Mouse (Mus musculus) kidney, adult 9 months (tissue): Measurements from ENCODE around the gene Mamld1.
"Not testable (repeated sequence)": the region's sequence is repeated elsewhere in the genome, so short reads cannot be mapped to it uniquely, and the experiment has no call there.

Experiments
- DNase-seq: peaks from one replicate; pipeline ENCODE4 v3.0.0; 2022

Mamld1 gene

DNA sequence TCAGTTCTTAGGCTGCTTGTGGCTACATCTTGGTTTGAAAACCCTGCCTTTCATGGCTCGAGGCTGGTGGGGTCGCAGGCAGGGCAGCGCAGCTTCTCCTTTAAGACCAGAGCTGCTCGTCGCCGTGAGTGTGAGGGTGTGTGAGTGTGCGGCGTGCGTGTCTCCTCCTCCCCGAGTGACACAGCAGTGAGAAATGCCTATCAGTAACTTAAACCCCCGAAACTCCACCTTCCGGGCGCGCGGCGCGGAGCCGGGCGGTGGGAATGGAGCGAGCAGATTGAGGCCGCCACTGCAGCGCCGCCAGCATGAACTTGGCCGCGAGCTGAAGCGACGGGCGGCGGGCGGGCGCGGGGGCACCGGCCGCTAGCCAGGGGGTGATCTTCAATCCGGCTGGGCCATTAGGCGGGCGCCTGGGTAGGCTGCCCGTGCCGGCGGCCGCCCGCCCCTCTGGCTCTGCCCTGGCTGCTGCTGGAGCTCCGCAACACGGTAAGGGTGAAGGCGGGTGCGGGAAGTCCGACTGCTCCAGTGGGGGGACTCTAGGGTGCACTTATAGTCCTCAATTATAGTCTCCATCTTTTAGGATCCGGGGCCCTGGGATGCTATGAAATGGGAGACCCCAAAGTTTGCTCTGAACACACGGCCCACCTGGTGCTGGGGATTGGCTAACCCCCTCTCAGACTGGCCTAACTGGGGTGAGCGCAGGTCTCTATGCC lies at the start of gene Mamld1:
Gene Mamld1, plus strand, starts transcription at position 393 of the 713 bp plus-strand sequence.
- DNase-seq: peak; percentile 42

DNA sequence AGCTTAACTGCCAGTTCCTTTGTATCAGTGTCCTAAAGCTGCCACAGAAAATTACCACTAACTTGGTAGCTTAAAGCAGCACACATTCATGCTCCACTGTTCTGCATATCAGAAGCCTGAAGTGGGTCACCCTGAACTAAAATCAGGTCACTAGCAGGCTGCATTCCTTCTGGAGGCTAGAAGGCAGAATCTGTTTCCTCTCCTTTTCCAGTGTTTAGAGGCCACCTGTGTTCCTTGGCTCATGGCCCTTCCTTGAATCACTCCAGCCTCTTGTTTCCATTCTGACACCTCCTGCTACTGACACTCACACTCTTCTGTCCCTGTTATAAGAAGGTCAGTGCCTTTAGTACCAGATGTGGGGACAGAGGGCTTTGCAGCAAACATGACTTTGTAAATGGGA lies 25.3 kb upstream of the Mamld1 start:
- DNase-seq: no peak

DNA sequence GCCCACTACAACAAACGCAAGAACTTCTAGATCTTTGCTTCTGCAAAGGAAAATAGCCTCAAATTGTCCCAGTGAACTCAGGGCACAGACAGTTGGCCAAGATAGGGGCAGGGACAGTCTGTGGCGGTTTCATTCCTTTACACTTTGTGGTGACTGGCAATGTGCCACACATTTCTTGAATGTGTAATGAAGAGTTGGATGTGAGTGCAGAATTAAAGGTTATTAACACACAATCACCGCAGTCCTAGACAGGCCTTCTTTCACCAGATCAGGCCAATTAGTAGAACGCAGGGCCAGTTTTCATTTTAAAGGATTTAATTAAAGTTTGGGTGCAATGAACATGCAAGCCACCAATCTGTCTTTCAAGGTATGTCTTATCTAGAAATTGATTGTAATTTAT lies 22.0 kb upstream of the Mamld1 start:
- no peak for DNase-seq

DNA sequence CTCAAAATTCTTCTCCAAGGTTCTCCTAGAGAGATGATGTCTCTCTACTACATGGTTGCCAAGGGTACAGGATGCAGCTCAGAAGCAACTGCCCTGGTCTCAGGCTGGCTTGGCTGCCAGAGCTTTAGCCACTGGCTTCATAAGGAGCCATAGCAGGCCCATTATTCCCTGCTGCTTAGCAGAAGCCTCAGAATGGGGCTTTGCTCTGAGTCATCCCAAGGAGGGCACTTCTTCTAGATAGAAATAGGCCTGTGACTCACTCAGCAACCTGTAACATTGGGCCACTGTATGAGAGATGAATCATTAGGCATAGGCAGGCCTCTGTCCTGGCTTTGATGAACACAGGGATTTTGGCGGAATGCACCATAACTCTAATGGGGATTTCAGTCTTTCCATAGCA lies 21.1 kb upstream of the Mamld1 start:
- DNase-seq: not testable (repeated sequence)

DNA sequence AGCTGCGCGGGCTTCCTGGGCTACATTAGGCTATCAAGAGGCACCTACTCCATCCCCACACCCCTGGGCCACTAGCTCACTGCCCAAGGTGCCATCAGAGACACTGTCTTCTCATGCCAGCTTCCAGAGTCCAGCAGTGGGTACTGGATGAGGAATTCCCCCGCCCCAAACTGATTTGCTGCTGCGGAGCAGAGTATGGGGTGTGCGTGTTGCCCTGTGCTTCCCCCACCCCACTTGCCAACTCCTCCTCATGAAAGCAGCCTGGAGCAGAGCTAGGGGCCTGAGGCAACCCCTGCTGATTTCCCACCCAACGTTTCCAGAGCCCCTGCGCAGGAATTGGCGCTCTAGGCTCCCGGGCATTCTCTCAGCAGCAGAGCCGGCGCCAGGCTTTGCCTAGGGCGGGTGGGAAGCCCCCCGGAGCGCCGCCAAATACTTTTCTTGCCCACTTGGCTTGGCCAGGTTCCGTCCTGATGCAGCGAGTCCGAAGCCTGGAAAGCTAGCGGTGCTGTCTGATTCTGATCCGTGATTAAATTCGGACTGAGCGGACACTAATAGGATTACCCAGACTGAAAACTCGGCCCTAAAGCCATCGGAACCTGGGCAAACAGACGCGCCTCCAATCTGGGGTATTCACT lies 738 bp downstream of the Mamld1 start:
- no peak for DNase-seq

DNA sequence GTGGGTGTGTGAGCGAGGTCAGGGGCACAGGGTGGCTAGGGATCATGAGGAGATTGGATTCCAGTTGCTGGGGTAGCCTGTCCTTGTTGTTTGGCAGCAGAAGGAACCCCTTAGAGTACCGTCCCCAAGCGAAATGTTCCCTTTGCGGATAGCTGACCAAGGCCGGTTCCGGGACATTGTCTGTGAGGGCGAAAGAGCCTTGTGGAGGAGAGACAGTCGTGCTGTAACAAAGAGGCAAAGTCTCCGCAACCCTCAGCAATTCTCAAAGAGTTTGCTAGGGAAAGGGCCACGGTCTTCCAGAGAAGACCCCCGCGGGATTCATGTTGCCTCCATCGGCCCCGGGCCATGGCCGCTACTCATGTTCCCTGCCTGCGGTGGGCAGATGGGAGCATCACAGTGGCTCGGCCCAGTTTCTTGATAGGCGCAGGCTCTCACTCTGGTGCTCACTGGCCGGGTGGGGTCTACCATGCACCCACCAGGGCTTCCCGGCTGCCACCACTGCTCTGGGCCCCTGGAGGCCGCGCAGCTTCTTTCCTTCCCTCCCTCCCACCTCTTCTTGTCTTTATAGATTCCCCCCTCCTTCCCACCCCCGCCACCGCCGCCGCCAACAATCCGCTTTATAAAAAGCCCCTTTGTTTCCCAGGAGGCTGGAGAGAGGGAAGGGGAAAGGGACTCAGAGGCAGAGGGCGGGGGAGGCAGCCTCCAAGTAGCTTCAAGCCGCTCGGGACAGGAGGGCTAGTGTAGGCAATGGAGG lies 1.5 kb downstream of the Mamld1 start:
- DNase-seq: no peak

DNA sequence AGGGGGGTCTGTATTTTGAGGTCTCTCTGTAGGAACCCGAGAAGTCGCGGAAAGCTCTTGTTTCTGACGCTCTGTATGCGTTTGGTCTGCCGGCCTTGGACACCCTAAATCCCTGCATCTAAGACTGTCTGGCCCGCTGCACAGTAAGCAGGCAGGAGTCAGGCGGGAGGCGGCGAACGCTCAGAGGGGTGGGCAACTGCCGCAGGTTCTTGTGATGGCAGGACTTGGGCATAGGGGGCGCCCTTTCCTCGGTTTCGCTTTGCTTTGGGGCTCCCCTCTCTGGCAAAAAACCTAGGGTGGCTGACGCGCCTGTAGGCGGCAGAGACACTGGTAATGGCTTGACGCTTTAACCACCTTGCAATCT lies 2.0 kb downstream of the Mamld1 start:
- peak; percentile 46 for DNase-seq

DNA sequence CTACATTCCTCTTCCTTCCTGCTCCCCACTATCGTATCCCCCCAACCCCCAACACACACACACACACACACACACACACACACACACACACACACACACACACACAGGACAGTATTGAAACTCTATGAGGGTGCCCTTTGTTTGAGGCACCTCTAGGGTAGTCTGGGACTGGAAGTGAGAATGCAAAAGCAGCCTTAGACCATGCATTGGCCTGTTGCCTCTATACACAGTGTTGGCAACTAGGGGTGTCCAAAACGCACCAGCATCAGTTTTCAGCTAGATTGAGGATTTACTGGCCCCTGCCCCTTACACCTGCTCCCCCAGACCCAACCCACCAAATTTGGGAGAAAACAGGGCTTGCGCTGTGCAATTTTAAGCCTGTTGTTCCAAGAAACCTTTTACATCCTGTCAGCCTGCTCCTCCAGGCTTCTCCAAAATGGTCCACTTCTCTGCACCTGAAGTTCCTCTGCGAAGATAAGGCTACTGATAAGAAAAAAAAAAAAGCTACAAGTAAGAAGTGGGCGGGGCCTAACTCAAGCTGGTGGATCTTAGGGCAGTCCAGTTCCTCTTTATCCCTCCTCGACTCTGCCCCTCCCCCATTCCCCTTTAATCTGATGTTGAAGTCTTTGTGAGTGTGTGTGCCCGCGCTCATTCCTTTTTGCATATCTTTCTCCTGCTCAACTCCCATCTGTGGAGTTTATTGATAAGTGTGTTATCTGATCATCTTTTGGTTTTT lies 2.6 kb downstream of the Mamld1 start:
- no peak for DNase-seq

DNA sequence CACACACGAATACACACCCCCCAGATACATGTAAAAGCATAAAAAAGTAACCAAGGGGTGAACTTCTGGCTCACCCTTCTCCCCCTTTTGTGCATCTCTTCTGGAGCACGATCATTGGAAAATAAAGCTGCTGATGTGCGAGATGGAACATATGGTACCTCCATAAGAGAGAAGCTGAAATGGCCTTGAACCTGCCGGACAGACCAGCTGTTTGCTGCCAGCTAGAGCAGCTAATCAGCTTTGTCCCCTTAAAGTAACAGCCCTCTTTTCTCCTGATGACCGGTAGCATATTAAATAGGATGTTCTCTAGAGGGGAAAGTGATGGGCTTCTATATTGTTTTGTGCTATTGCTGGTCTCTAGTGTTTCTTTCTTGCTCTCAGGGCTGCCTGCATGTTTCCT lies 3.2 kb downstream of the Mamld1 start:
- DNase-seq: no peak

DNA sequence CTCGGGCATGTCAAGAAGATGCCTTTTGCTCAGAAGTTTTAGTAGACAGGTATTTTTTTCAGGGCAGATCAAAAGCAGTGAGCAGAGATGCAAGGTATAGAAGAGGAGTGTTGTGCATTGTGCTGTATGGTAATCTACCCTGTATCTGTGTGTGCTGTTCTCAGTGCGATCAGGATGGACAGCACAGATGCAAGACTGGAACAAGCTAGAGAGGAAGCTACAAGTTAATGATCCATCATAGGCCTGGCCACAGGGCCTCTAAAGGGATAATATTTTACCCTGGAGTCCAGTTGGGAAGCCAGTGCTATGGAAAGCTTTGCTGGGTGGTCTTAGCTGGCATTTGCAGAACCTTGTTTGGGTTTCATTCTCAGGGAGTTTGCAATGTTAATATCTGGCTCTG lies 6.9 kb downstream of the Mamld1 start:
- no peak for DNase-seq

DNA sequence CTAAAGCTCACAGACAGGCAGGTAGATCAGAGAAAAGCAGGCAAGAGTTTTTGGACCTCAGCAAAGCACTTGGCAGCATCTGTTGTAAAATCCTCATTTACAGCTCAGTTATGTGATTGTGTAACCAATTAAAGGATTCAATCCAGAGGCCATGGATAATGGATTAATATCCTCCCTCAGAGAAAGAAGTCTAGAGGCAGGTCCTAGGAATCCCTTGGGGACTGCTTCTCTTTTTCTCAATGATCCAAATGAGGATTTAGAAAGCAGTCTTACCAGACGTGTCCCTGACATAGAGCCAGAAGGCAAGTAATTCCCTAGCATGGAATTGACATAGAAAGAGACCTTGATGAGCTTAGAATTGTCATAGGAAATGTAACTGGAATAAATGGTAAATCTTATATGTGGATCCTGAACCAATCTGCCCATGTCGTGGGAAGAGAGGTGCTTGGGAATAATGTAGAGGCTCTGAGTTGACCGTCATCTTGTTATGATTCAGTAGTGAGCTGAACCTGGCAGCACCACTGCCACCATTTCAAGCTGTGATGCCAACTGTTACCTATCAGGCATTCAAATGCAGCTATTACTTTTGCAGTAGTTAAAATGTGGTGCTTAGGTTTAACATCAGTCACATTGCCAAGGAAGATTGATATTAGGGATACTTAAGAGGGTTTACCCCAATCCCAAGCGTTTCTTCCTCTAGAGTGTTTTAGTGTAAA lies 35.2 kb downstream of the Mamld1 start:
- DNase-seq: no peak

DNA sequence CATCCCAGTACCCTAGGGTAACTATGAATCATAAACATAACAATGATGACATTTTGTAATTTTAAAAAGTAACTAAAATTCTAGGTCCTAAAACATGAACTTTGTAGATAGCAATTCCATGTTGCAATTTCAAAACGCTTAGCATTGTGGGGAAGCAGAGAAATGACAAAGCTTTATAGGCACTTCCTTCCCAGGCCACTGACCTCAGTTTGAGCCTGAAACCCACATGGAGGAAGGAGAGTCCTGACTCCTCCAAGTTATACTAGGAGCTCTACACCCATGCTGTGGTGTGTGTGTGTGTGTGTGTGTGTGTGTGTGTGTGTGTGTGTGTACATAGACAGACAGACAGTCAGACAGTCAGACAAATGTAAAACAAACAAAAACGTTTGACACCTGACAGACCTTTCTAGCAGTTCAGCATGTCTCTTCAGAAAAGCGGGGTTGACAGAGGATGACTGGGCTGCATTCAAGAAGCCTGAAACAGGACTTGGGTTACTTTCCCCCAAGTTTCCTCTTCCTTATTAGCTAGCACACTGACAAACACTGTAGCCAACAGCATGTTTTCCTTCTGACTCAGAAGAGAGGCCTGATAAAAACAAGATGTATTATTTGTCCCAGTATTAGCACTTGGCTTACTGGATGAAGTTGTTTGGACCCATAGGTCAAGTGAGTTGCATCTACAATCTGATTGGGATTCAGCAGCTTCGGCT lies 37.5 kb downstream of the Mamld1 start:
- peak; percentile 7 for DNase-seq

DNA sequence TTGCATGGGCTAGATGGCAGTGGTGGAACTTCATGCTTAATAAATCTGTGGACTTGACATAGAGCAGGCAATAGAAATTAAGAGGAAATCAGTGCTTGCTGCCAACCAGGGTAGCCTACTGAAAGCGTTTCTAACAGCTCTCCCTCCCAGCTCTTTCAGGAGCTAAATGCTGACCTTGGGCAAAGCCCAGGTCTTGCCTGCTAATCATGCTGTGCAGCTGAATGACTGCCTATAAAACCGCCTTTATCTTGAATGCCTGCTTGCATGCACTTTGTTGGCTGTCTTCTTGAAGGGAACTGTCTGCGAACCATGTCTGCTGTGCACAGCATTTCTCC lies 38.0 kb downstream of the Mamld1 start:
- peak; percentile 5 for DNase-seq

DNA sequence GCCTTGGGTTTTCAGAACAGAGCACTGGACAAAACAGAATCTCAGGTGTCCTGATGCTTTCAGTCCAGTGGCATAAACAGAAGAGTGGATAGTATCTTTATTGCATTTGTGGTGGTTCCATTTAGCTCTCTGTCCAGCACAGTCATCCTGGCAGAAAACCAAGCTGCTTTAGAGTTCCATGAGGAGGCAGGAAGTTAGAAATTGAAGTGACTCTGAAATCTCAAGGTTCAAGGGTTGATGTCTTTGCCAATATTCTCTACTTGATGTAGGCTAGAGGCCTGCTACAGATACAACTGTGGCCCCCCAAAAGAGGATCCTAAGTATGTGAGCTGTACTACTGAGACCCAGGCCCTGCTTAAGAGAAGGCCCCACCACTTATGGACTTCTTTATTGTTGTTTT lies 55.8 kb downstream of the Mamld1 start:
- DNase-seq: no peak

DNA sequence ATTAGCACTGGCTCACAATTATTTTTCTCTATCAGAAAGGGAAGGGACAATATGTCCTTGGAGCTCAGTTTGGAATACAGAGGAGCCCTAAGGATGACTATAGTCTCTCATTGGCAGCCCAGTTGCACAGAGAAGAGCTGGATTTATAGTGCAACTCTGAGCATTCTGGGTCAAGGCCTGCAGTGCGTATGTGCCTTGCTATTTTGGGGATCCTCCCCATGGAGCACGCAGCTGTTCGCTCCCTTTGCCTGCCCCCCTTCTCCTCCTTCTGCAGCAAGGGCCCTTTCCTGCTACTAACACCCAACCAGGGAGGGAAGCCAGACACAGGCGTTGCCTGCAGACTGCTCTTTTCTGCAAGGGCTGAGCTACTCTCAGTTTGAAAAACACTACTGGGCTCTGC lies 56.3 kb downstream of the Mamld1 start:
- no peak for DNase-seq

DNA sequence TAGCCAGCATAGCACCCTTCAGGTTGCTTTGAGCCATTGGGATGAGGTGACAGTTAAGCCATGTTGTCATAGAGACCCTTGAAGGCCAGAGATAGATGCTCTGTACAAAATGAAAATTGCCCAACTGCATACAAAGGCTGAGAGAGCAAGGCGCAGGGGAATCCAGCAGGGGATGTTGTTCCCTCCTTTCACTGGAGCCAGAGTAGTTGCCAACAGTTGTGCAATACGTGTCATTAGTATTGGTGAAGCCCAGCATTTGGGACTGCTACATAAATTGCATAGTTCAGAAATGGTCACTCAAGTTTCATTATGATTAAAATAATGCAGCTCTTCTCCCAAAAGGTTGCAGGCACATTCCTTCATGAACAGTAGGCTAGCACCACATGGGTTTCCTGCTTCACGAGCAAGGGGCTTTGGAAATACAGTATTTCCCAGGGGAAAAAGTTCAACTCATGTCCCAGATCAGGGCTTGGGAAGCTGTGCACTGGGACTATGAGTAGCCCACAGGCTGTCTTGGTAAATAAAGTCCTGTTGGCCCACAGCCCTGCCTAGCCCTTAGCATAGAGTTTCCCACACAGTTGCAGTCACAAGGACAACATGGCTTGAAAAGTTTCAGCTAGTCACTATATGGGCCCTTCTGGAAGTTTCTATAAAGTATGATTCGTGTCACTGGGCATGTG lies 58.1 kb downstream of the Mamld1 start:
- DNase-seq: no peak

DNA sequence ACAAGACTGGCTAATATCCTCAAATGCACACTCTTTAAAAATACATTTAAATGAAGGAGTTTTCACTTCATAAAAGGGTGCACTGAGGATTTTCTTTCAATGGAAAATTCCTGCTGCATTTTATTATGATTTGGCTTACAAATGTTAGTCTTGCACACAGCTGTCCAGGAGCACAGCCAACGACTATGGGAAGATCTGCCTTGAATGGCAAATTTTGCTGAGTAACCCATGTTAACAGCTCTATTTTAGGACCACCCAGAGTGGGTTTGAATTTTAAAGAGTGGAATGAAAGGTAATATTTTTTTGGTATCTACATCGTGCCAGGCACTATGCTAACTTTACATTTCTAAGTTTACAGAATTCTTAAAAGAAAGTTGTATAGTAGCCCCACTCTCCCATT lies 60.3 kb downstream of the Mamld1 start:
- no peak for DNase-seq

DNA sequence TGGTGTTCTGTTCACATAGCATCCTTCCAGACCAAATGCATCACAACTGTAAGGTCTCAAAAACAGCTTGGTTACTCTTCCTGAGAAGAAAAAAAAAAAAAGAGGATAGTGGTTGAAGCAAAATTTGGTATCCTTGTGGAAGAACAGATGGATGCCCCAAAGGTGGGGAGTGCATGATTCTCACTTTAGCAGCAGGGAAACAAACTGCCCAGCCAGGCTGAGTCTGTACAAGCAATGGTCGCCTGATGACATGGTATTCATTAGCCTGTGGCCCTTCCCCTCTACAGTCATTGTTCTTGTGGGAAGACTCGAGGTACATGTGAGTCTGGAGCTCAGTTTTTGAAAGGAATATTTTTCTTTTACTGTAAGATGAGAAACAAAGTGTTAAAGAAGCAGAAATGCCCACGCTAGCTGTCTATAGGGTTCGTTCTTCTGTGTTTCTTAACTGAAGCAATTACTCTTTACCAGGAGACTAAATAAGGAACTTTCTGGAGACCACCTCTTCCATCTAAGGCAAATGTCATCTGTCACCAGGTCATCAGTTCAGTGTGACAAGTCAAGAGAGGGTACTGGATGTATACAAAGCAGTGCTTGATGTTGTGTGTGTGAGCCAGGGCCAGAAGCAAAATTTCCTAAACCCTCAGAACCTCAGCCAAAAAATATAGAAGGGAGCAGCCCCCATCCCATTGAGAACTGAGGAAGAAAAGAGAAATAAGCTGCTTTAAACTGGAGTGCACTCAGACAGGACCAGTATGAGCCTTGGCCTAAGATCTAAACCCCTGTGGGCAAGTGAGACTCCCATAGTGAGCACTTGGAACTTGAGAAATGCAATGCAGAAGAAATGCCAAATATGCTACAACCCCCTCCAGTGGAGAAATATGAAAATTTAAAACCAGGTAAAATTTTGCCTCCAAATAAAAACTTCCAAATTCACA lies 72.6 kb downstream of the Mamld1 start:
- no peak for DNase-seq

DNA sequence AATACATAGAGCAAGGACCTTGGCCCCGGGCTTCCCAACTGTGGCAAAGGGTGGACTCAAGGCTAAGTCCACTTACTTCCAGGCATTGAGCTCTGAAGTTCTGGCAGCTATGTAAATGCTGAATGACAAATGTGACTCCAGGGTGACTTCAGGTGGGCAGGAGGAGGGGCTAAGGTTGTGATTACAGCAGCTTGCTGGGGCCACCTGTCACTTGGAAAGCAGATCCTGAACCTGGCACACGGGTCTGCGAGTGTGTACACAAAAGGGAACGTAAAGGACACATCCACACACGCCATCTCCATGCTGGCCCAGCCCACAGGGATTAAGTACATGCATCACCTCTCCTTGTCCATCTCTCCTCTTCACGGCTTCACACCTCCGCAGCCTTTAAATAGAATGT lies 75.0 kb downstream of the Mamld1 start:
- DNase-seq: no peak

DNA sequence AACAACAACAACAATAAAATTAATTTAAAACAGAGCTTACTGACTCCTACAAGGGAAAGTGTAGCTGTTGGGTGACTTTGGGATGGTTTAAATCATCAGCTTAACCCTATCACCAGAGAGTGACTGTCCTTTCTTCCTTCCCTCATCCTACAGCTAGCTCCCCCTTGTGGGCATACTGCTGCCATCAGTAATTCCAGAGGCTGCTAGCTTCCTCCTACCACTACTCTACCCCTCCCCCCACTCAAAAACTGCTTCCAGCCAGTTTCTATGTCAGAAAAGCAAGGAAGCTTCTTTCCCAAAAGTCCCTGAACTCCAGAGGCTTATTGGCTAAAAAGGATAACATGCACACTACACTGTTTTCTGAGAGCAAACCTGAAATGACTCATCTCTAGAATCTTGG lies 81.4 kb downstream of the Mamld1 start:
- DNase-seq: no peak

DNA sequence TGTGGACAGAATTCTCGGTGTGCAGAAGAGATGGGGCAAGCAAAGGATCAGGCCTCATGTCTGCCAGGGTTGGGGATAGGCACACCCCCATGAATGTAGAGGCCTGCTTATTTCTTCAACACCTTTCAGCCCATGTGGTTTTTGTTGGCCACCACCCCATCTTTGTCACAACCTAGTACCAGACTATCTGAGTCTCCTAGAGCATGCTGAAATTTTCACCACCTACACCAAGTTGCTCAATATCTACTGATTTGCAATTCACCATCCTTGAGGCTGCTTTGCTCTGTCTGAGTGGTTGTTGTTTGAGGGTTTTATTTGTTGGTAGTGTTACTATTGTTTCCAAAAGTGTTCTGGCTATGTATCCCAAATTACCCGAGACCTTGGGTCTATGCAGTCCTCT lies 91.3 kb downstream of the Mamld1 start:
- no peak for DNase-seq
